Mouse (Mus musculus) embryonic facial prominence, embryonic 11.5 days (tissue): ENCODE measurements around the gene Angel2. TPM values are rescaled to one million over a fixed set of nuclear protein-coding genes. Genes with fewer than 3 reads are reported as not detected.

Source experiments
- ATAC-seq: fragments of 200-750 bp; cut with Nextera tagmentation; replicated peaks from 2 replicates; pipeline ENCODE4 v1.8.0; 2017; ENCODE audit warnings: low read depth; ENCODE audit not compliant: insufficient number of reproducible peaks, low FRiP score, low TSS enrichment
- DNase-seq: peaks from one replicate; pipeline ENCODE4 v3.0.0-alpha.2; 2015; ENCODE audit warnings: low spot score
- H3K27ac ChIP-seq: fragments of 300-500 bp; sonication (generic); replicated peaks from 2 replicates; pipeline ENCODE4 v1.5.1; 2014; ENCODE audit warnings: mild to moderate bottlenecking, low read depth, low read length, control low read depth
- H3K27me3 ChIP-seq: fragments of 300-500 bp; sonication (generic); 2 replicates; pipeline ENCODE4 v1.6.1; 2014; ENCODE audit warnings: mild to moderate bottlenecking, low read length, moderate library complexity, mixed read lengths; ENCODE audit not compliant: control insufficient read depth, insufficient read depth
- H3K36me3 ChIP-seq: fragments of 300-500 bp; sonication (generic); replicated peaks from 2 replicates; pipeline ENCODE4 v1.6.1; 2014; ENCODE audit warnings: low read depth, mild to moderate bottlenecking, low read length, moderate library complexity, mixed read lengths; ENCODE audit not compliant: control insufficient read depth, insufficient read depth
- H3K4me1 ChIP-seq: fragments of 300-500 bp; sonication (generic); 2 replicates; pipeline ENCODE4 v1.6.1; 2014; ENCODE audit warnings: low read length, mixed read lengths; ENCODE audit not compliant: control insufficient read depth, insufficient read depth
- H3K4me2 ChIP-seq: fragments of 300-500 bp; sonication (generic); 2 replicates; pipeline ENCODE4 v1.6.1; 2014; ENCODE audit warnings: low read depth, mild to moderate bottlenecking, control low read depth, low read length, moderate library complexity
- H3K4me3 ChIP-seq: fragments of 300-500 bp; sonication (generic); 2 replicates; pipeline ENCODE4 v1.5.1; 2014; ENCODE audit warnings: low read depth, low read length, control low read depth
- H3K9ac ChIP-seq: fragments of 300-500 bp; sonication (generic); replicated peaks from 2 replicates; pipeline ENCODE4 v1.6.1; 2014; ENCODE audit warnings: mild to moderate bottlenecking, control low read depth, low read length
- H3K9me3 ChIP-seq: fragments of 300-500 bp; sonication (generic); replicated peaks from 2 replicates; pipeline ENCODE4 v1.6.1; 2016; ENCODE audit warnings: mild to moderate bottlenecking, low read length, inconsistent platforms, mixed read lengths; ENCODE audit not compliant: control insufficient read depth
- WGBS: fragments of 180-500 bp; shearing (Covaris S2); extraction: QIAGEN DNeasy Blood & Tissue Kit; methylation state at CpG from one replicate; pipeline ENCODE4 v1.1.7; 2014; 5-methylcytosine and 5-hydroxymethylcytosine counted together
- polyA plus RNA-seq: library from polyadenylated mRNA; unstranded; fragments of >200 nt; fragmentation: Nextera tagmentation; extraction: Ambion mirVana; gene quantifications from 2 replicates; pipeline ENCODE4 v1.2.1, GENCODE M21; 2014

Angel2 gene
- polyA plus RNA-seq, 1 experiment from 2014 or later: 57.7 TPM

GRCm38 (mm10) chr1:190939803-190940202 is 14.9 kb downstream of the Angel2 start:
- ATAC-seq (no peak), DNase-seq (no peak)
- H3K9me3 ChIP-seq: no peaks in the 10 kb centered on the region
- no peaks in the 10 kb centered on the region for H3K4me1 ChIP-seq
- no peak overlapping the region for H3K4me2 ChIP-seq
- no peaks in the 10 kb centered on the region for H3K27me3 ChIP-seq
- H3K27ac ChIP-seq: no peak overlapping the region
- 84% methylated on average over 7 of the region's 7 CpGs for WGBS
- H3K36me3 ChIP-seq: peaks cover 5% of the 10 kb centered on the region
- no peak overlapping the region for H3K4me3 ChIP-seq
- H3K9ac ChIP-seq: no peak overlapping the region

DNA sequence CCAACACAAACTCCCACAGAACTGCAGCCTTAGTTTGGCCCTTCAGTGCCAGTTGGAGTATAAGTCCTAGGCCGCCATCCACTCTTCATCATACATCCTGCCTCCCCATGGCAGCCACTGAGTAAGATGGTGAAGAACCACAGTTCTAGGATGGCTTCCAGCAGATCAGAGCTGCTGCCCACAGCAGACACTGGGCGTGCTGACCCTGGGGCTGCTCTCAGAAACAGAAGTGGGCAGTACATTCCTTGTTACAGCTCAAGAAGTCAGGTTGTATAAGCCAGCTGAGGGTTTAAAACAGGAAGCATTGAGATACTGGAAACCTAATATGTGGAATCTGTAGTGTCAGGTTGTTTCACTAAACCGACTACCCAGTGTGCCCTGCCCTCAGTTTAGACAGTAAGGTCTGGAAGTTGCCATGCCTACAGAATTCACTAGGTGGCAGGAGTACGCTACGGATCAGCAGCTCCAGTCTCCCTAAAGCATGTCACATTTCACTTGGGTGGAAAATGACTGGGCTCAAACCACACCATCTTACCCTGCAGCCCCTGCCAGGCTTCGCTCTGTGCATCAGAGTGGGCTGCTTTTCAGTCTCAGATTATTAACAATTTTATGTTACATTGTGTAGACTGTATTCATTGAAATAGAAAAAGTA is 19.3 kb downstream of the Angel2 start:
- Histone ChIP-seq H3K27ac (no peak overlapping the region), H3K27me3 (no peaks in the 10 kb centered on the region), H3K9me3 (no peaks in the 10 kb centered on the region), H3K9ac (no peak overlapping the region), H3K4me3 (no peak overlapping the region), H3K36me3 (peaks cover 5% of the 10 kb centered on the region), H3K4me2 (no peak overlapping the region), H3K4me1 (no peaks in the 10 kb centered on the region)
- DNase-seq (peak; percentile 84), ATAC-seq (peak; percentile 73)
- WGBS: 52% methylated on average over 6 of the region's 6 CpGs

- Histone ChIP-seq H3K9me3 (no peaks in the 10 kb centered on the region), H3K27ac (no peak overlapping the region), H3K27me3 (no peaks in the 10 kb centered on the region), H3K4me3 (no peak overlapping the region), H3K36me3 (no peaks in the 10 kb centered on the region; the same call in none of the 2 replicates), H3K4me1 (no peaks in the 10 kb centered on the region), H3K4me2 (no peak overlapping the region), H3K9ac (no peak overlapping the region)
- ATAC-seq (no peak), DNase-seq (no peak)
- WGBS: 75% methylated on average over 5 of the region's 5 CpGs
These were observed 23.1 kb downstream of the Angel2 start for GRCm38 (mm10) chr1:190947986-190948385.

GRCm38 (mm10) chr1:190948439-190948838 is 23.5 kb downstream of the Angel2 start:
- Histone ChIP-seq H3K36me3 (no peaks in the 10 kb centered on the region; the same call in 1 of the 2 replicates), H3K9me3 (no peaks in the 10 kb centered on the region), H3K4me2 (no peak overlapping the region), H3K4me3 (no peak overlapping the region), H3K9ac (no peak overlapping the region), H3K4me1 (no peaks in the 10 kb centered on the region), H3K27me3 (no peaks in the 10 kb centered on the region), H3K27ac (no peak overlapping the region)
- WGBS: 90% methylated on average over 7 of the region's 7 CpGs
- DNase-seq (no peak), ATAC-seq (no peak)

- ATAC-seq (no peak), DNase-seq (no peak)
- Histone ChIP-seq H3K27ac (no peak overlapping the region), H3K4me1 (no peaks in the 10 kb centered on the region), H3K4me2 (no peak overlapping the region), H3K9ac (no peak overlapping the region), H3K27me3 (no peaks in the 10 kb centered on the region), H3K4me3 (no peak overlapping the region), H3K9me3 (no peaks in the 10 kb centered on the region), H3K36me3 (no peaks in the 10 kb centered on the region; the same call in 1 of the 2 replicates)
- 93% methylated on average over 17 of the region's 17 CpGs for WGBS
These were observed 23.9 kb downstream of the Angel2 start for GRCm38 (mm10) chr1:190948846-190949245.

GRCm38 (mm10) chr1:190951014-190951413 is 26.1 kb downstream of the Angel2 start:
- no peak overlapping the region for H3K27ac ChIP-seq
- no peaks in the 10 kb centered on the region for H3K27me3 ChIP-seq
- peaks cover 2% of the 10 kb centered on the region; the same call in 1 of the 2 replicates for H3K36me3 ChIP-seq
- H3K4me2 ChIP-seq: no peak overlapping the region
- 88% methylated on average over 5 of the region's 5 CpGs for WGBS
- no peak overlapping the region for H3K9ac ChIP-seq
- no peaks in the 10 kb centered on the region for H3K9me3 ChIP-seq
- ATAC-seq (no peak), DNase-seq (no peak)
- H3K4me1 ChIP-seq: no peaks in the 10 kb centered on the region
- no peak overlapping the region for H3K4me3 ChIP-seq

DNA sequence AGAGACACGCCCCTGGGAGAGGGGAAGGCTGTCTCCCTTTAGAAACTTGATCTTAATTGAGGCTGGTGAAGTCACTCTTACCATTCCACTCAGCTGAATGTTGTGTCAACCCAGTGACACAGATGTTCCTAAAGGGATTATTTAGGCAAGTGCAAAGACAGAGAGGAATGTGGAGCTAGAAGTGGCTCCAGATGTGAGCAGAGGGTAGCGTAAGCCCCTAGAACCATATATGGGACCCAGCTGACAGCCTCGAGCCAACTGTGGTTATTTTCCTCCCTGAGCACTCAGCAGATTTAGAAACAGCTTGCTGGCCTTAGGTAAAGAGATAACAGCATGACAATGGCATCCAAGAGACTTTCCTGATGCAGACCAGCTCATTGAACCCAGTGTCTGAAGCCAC is 28.1 kb downstream of the Angel2 start:
- Histone ChIP-seq H3K36me3 (peaks cover 4% of the 10 kb centered on the region), H3K9ac (no peak overlapping the region), H3K27ac (no peak overlapping the region), H3K4me3 (no peak overlapping the region), H3K27me3 (no peaks in the 10 kb centered on the region), H3K9me3 (no peaks in the 10 kb centered on the region), H3K4me1 (no peaks in the 10 kb centered on the region), H3K4me2 (no peak overlapping the region)
- ATAC-seq: no peak
- peak; percentile 12 for DNase-seq
- 64% methylated on average over 3 of the region's 3 CpGs for WGBS

DNA sequence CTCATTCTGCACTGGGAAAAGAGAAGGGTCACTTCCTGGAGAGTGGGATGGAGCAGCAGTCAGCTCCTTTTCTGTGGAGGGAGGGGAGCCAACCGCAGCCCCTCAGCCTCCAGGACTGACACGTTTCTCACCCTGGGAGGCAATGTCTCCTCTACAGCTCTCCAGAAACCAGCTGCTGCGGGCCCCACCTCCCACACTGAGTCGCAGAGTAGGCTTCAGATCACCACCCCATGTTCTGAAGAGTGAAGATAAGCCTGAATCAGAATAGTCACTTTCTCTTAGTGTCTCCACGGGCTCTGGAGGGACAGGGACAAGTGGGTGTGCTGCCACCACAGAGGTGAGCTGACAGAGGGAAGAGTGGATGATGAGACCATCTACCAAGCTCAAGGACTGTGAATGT is 33.9 kb downstream of the Angel2 start:
- no peaks in the 10 kb centered on the region for H3K9me3 ChIP-seq
- no peak overlapping the region for H3K27ac ChIP-seq
- H3K9ac ChIP-seq: no peak overlapping the region
- no peak overlapping the region for H3K4me2 ChIP-seq
- DNase-seq (no peak), ATAC-seq (no peak)
- H3K4me1 ChIP-seq: no peaks in the 10 kb centered on the region
- H3K27me3 ChIP-seq: no peaks in the 10 kb centered on the region
- H3K36me3 ChIP-seq: peaks cover 4% of the 10 kb centered on the region
- 87% methylated on average over 5 of the region's 5 CpGs for WGBS
- H3K4me3 ChIP-seq: no peak overlapping the region
